Mouse (Mus musculus) adrenal gland, adult 8-10 months (tissue): ENCODE measurements around the gene Steap3. TPM values are rescaled to one million over a fixed set of nuclear protein-coding genes. Genes with fewer than 3 reads are reported as not detected.
"Not testable (repeated sequence)": the region's sequence is repeated elsewhere in the genome, so short reads cannot be mapped to it uniquely, and the experiment has no call there.

Experiments used
- DNase-seq: peaks from one replicate; pipeline ENCODE4 v3.0.0; 2022
- total RNA-seq, 4 experiments: library from RNA; stranded (reverse); gene quantifications; 2 replicates each; pipeline ENCODE4 v1.2.4; 2022

The Steap3 gene
- total RNA-seq, result 10 to 100 TPM; 31.0 to 47.2 (median 38.3) TPM

- DNase-seq, result no peak
These were observed at the start of gene Steap3 for GRCm38 (mm10) chr1:120272605-120273004. Gene Steap3 (minus strand): TSS chr1:120272705.

GRCm38 (mm10) chr1:120321270-120322021 lies 48.9 kb upstream of the Steap3 start:
- no peak for DNase-seq

- no peak for DNase-seq
These were observed 33.3 kb upstream of the Steap3 start for GRCm38 (mm10) chr1:120305801-120306200.

GRCm38 (mm10) chr1:120296936-120297335 lies 24.4 kb upstream of the Steap3 start:
- DNase-seq, result no peak

GRCm38 (mm10) chr1:120293803-120294202 lies 21.3 kb upstream of the Steap3 start:
- DNase-seq, result no peak

- no peak for DNase-seq
These were observed 19.2 kb upstream of the Steap3 start for GRCm38 (mm10) chr1:120291709-120292108.

GRCm38 (mm10) chr1:120289843-120290242 lies 17.3 kb upstream of the Steap3 start:
- DNase-seq, result no peak

- DNase-seq, result no peak
These were observed 15.2 kb upstream of the Steap3 start for GRCm38 (mm10) chr1:120287679-120288078.

- DNase-seq, result not testable (repeated sequence)
These were observed 3.6 kb upstream of the Steap3 start for GRCm38 (mm10) chr1:120276058-120276457.

GRCm38 (mm10) chr1:120275224-120275623 lies 2.7 kb upstream of the Steap3 start:
- no peak for DNase-seq

GRCm38 (mm10) chr1:120270882-120271281 lies 1.6 kb downstream of the Steap3 start:
- no peak for DNase-seq

- DNase-seq, result no peak
These were observed 2.4 kb downstream of the Steap3 start for GRCm38 (mm10) chr1:120270115-120270514.

- DNase-seq, result no peak
These were observed 4.9 kb downstream of the Steap3 start for GRCm38 (mm10) chr1:120267631-120268030.

GRCm38 (mm10) chr1:120266460-120266859 lies 6.0 kb downstream of the Steap3 start:
- no peak for DNase-seq

GRCm38 (mm10) chr1:120264861-120265686 lies 7.4 kb downstream of the Steap3 start:
- DNase-seq, result peak; percentile 94

GRCm38 (mm10) chr1:120263226-120263625 lies 9.3 kb downstream of the Steap3 start:
- DNase-seq, result no peak

- DNase-seq, result no peak
These were observed 11.3 kb downstream of the Steap3 start for GRCm38 (mm10) chr1:120261166-120261565.

- DNase-seq, result no peak
These were observed 13.3 kb downstream of the Steap3 start for GRCm38 (mm10) chr1:120259249-120259648.

- DNase-seq, result no peak
These were observed 13.8 kb downstream of the Steap3 start for GRCm38 (mm10) chr1:120258744-120259143.

- DNase-seq, result no peak
These were observed 14.3 kb downstream of the Steap3 start for GRCm38 (mm10) chr1:120258245-120258644.

GRCm38 (mm10) chr1:120253751-120254150 lies 18.8 kb downstream of the Steap3 start:
- no peak for DNase-seq

GRCm38 (mm10) chr1:120252519-120253160 lies 19.9 kb downstream of the Steap3 start:
- no peak for DNase-seq

GRCm38 (mm10) chr1:120251193-120251592 lies 21.3 kb downstream of the Steap3 start:
- DNase-seq, result no peak
